Mouse (Mus musculus): ENCODE measurements at regions not wholly inside any gene's neighbourhood (a gene's known extent, or its start where the extent isn't known, plus 50 kb on each side); places are given as distances from the start of the nearest gene placed in this dataset.

DNA sequence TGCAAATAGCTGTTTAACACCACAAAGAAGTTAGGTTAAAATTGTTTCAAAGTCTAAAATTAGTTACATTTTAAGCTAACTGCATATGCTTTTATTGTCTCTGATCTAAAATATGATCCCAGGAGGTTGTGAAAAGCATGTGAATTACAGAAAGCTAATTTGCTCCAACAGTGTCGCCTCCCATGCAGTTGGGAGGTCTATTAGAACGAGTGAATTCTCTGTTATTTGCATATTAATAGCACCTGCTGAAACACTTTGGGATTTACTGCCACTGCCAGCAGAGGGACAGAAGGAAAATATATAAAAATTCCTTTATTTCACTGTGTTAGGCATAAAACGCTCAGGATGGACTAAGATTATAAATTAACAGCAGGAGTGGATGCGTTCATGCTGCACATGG is 947.7 kb downstream of the 5730522E02Rik start:
- H3K27ac ChIP-seq (ENCODE audit: insufficient read depth, low read depth, low read length, poor library complexity, severe bottlenecking) = no peak overlapping the region
- no peaks in the 10 kb centered on the region for H3K36me3 ChIP-seq (ENCODE audit: control insufficient read depth, insufficient read depth, low read length, poor library complexity, severe bottlenecking)
- H3K4me3 ChIP-seq (ENCODE audit: insufficient read depth in 1 of 2, low read depth in 1 of 2, low read length in 2 of 2, poor library complexity in 1 of 2, severe bottlenecking in 1 of 2) = no peak overlapping the region
- TF ChIP-seq HCFC1 (IDR thresholded peaks at IDR 0.05; ENCODE audit: borderline replicate concordance, insufficient read depth, low read length) = no peak
- TF ChIP-seq CHD2 (IDR thresholded peaks at IDR 0.05; ENCODE audit: low read depth, low read length) = no peak
- no peak for TF ChIP-seq ZC3H11A (IDR thresholded peaks at IDR 0.05; ENCODE audit: borderline replicate concordance, low read depth, low read length)
- no peak for TF ChIP-seq ZNF384 (IDR thresholded peaks at IDR 0.05; ENCODE audit: low read depth, low read length)
- TF ChIP-seq MAFK (IDR thresholded peaks at IDR 0.05; ENCODE audit: insufficient read depth, low read depth, low read length) = no peak
- no peak overlapping the region for H3K9ac ChIP-seq (ENCODE audit: insufficient read depth, low read depth, low read length, poor library complexity, severe bottlenecking)
- no peaks in the 10 kb centered on the region for H3K9me3 ChIP-seq (ENCODE audit: control insufficient read depth, insufficient read depth, low read depth, low read length)
- in situ Hi-C loops (cut with MboI; ENCODE audit: low sequenced_read_pairs in 2 of 2, unreplicated experiment in 2 of 2) = no loop called here
- no peaks in the 10 kb centered on the region for H3K4me1 ChIP-seq (ENCODE audit: control insufficient read depth in 2 of 2, insufficient read depth in 2 of 2, low read length in 2 of 2, poor library complexity in 1 of 2)
- DNase-seq (ENCODE audit: low read depth, low spot score) = no peak

DNA sequence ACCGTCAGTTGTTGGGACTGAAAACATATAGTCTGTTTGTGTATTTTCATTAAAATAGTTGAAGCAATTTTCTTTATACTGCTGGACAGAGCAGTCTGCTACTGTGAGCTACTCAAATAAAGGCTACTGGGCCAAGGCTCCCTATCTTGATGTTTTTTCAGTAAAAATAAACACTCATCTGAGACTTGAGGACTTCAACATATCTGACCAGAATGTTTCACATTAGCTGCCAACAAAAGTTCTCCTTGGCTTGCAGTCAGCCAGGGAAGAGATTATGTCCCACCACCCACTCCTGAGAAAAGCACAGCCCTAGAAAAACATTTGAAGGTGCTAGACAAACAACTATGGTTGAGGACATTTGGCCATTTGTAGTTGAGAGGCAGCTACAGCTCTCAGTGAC is 950.9 kb downstream of the 5730522E02Rik start:
- no peak for TF ChIP-seq HCFC1 (IDR thresholded peaks at IDR 0.05; ENCODE audit: borderline replicate concordance, insufficient read depth, low read length)
- TF ChIP-seq CHD2 (IDR thresholded peaks at IDR 0.05; ENCODE audit: low read depth, low read length) = no peak
- no peak for TF ChIP-seq ZNF384 (IDR thresholded peaks at IDR 0.05; ENCODE audit: low read depth, low read length)
- TF ChIP-seq ZC3H11A (IDR thresholded peaks at IDR 0.05; ENCODE audit: borderline replicate concordance, low read depth, low read length) = no peak
- TF ChIP-seq MAFK (IDR thresholded peaks at IDR 0.05; ENCODE audit: insufficient read depth, low read depth, low read length) = no peak
- H3K36me3 ChIP-seq (ENCODE audit: control insufficient read depth, insufficient read depth, low read length, poor library complexity, severe bottlenecking) = no peaks in the 10 kb centered on the region
- H3K9ac ChIP-seq (ENCODE audit: insufficient read depth, low read depth, low read length, poor library complexity, severe bottlenecking) = no peak overlapping the region
- H3K9me3 ChIP-seq (ENCODE audit: control insufficient read depth, insufficient read depth, low read depth, low read length) = no peaks in the 10 kb centered on the region
- H3K27ac ChIP-seq (ENCODE audit: insufficient read depth, low read depth, low read length, poor library complexity, severe bottlenecking) = no peak overlapping the region
- DNase-seq (ENCODE audit: low read depth, low spot score) = no peak
- H3K4me3 ChIP-seq (ENCODE audit: insufficient read depth in 1 of 2, low read depth in 1 of 2, low read length in 2 of 2, poor library complexity in 1 of 2, severe bottlenecking in 1 of 2) = no peak overlapping the region
- in situ Hi-C loops (cut with MboI; ENCODE audit: low sequenced_read_pairs in 2 of 2, unreplicated experiment in 2 of 2) = no loop called here
- no peaks in the 10 kb centered on the region for H3K4me1 ChIP-seq (ENCODE audit: control insufficient read depth in 2 of 2, insufficient read depth in 2 of 2, low read length in 2 of 2, poor library complexity in 1 of 2)

DNA sequence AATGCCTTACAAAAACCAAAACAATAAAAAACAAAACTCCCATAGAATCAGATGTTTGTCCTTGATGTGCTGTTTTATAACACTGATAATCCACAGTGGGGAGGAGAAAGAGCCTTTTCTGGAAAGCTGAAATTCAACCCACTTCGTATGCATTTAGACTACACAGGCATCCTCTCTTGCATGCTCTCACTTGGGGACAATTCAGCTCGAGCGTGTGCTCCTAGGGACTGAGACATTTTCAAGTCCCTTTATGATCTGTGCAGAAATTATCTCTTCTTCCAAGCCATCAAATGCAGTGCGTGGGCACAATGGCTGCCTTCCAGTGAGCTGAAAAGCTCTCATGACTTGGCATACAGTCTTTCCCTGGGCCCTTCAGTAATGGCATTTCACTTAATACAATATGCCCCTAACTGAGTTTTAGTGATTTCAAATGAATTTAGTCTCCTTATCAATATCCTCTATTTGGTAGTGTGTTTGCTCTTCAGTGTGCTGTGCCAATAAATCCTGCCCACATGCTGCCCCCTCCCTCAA is 977.1 kb downstream of the 5730522E02Rik start:
- H3K4me3 ChIP-seq (ENCODE audit: insufficient read depth in 1 of 2, low read depth in 1 of 2, low read length in 2 of 2, poor library complexity in 1 of 2, severe bottlenecking in 1 of 2) = no peak overlapping the region
- TF ChIP-seq CHD2 (IDR thresholded peaks at IDR 0.05; ENCODE audit: low read depth, low read length) = no peak
- TF ChIP-seq HCFC1 (IDR thresholded peaks at IDR 0.05; ENCODE audit: borderline replicate concordance, insufficient read depth, low read length) = no peak
- no peak for TF ChIP-seq ZNF384 (IDR thresholded peaks at IDR 0.05; ENCODE audit: low read depth, low read length)
- no peak for TF ChIP-seq MAFK (IDR thresholded peaks at IDR 0.05; ENCODE audit: insufficient read depth, low read depth, low read length)
- H3K9ac ChIP-seq (ENCODE audit: insufficient read depth, low read depth, low read length, poor library complexity, severe bottlenecking) = no peak overlapping the region

More for the DNA sequence above, 977.1 kb downstream of the 5730522E02Rik start:
- H3K27ac ChIP-seq (ENCODE audit: insufficient read depth, low read depth, low read length, poor library complexity, severe bottlenecking) = no peak overlapping the region
- no peaks in the 10 kb centered on the region for H3K9me3 ChIP-seq (ENCODE audit: control insufficient read depth, insufficient read depth, low read depth, low read length)
- no peaks in the 10 kb centered on the region for H3K4me1 ChIP-seq (ENCODE audit: control insufficient read depth in 2 of 2, insufficient read depth in 2 of 2, low read length in 2 of 2, poor library complexity in 1 of 2)
- in situ Hi-C loops (cut with MboI; ENCODE audit: low sequenced_read_pairs in 2 of 2, unreplicated experiment in 2 of 2) = no loop called here
- DNase-seq (ENCODE audit: low read depth, low spot score) = no peak
- no peaks in the 10 kb centered on the region for H3K36me3 ChIP-seq (ENCODE audit: control insufficient read depth, insufficient read depth, low read length, poor library complexity, severe bottlenecking)

All from ES-E14 (cell line).